Mouse (Mus musculus): ENCODE measurements around the gene Pnkp.
"Not testable (repeated sequence)": the region's sequence is repeated elsewhere in the genome, so short reads cannot be mapped to it uniquely, and the experiment has no call there.

Pnkp gene

DNA sequence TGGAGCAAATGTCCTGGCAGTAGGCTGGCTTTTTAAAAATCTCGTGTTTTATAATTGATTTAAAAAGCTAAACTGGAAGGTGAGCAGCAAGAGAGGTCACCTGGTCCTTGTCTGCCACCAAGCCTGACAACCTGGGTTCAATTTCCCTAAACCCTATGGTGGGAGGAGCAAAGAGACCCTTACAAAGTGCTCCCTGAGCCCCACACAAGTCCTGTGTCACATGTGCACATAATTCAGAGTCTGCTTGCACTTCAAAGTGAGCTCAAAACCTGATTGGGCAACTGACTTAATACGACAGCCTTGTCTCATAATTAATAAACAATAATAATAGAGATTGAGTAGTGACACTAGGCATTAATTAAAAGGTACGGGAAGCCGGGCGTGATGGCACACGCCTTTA lies 13.7 kb downstream of the Pnkp start:
- DNase-seq = no peak

DNA sequence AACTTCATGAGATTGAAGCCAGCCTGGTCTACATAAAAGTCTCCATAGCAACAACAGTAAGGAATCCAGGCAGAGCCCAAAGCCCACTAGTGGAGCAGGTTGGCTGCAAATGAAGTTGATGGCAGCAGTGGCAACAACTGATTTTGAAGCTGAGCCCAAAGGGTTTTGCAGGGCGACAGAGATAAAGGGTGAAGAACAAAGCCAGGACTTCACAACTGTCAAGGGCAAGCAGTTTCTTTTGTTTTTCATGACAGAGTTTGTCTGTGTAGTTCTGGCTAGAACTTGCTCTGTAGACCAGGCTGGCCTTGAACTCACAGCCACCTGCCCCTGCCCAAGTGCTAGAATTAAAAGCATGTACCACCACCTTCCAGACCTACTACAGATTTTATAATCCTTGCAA lies 14.2 kb downstream of the Pnkp start:
- no peak for DNase-seq

- DNase-seq = not testable (repeated sequence)
Observed at GRCm38 (mm10) chr7:44871774-44872173, 14.8 kb downstream of the Pnkp start.

DNA sequence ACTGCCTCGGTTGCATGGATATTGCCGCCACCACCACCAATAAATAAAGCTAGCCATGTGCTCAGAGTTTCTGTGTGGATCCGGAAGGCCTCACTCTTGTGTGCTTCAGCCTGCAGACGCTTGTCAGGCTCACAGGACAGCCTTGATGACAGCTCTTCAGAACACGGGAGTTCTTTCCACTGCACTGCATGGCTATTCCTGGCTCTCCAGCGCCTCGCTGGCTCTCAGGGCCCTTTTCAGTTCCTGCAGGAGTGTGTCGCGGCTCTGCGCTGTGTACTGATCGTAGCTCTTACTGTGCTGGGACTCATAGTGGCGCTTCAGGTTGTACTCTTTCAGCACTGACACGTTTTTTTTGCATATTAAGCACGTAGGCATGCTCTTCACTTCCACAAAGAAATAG lies 20.9 kb downstream of the Pnkp start:
- no peak for DNase-seq

DNA sequence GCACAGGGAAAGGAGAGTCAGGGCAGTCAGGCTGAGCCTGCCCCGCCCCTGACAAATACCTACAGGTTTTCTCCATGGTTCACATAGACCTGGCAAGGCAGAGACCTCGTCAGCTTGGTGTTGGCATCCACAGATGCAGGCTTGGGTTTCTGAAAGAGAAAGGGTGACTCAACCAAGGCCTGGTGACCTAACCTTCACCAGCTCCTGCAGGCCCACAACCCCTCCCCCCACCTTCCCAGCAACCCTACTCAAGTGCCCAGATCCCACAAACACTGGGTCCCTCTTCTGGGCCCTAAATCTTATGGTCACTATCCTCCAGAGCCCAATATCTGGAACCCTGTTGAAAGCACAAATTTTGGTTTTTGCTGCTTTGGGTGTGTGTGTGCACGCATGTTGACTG lies 26.1 kb downstream of the Pnkp start:
- DNase-seq = no peak

- no peak for DNase-seq
Observed at GRCm38 (mm10) chr7:44884637-44885036, 27.7 kb downstream of the Pnkp start.

DNA sequence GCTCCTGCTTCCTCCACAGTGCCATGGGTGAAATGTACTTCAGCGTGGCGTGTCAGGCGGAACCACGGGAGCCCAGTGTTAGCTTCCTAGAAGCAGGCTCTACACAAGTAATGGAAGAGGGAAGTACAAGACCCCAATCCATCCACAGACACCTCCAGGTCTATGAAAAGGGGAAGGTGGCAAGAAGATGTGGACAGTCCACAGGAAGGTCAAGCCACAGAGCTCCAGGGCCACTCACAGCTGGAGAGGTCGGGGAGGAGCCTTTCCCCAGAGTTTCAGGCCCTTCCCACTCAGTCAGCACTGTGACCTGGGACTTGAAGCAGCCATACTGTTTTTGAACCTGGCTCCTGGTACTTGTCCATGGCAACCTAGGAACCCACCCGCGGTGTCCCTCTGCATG lies 30.0 kb downstream of the Pnkp start:
- no peak for DNase-seq

- DNase-seq = no peak
Observed at GRCm38 (mm10) chr7:44888256-44889105, 31.5 kb downstream of the Pnkp start.

DNA sequence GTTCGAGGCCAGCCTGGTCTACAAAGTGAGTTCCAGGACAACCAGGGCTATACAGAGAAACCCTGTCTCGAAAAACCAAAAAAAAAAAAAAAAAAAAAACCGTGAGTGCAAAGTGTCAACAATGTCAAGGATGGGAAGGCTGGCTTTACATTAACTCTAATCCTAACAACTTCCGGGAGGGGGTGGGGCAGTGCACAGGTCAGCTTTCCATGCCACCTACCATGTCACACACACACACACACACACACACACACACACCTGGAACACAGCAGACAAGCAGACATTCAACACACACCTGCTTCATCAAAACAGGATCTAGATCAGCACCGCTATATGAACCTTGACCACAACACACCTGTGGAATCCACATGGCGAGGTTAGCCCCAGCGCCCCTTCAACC lies 33.2 kb downstream of the Pnkp start:
- DNase-seq = no peak

DNA sequence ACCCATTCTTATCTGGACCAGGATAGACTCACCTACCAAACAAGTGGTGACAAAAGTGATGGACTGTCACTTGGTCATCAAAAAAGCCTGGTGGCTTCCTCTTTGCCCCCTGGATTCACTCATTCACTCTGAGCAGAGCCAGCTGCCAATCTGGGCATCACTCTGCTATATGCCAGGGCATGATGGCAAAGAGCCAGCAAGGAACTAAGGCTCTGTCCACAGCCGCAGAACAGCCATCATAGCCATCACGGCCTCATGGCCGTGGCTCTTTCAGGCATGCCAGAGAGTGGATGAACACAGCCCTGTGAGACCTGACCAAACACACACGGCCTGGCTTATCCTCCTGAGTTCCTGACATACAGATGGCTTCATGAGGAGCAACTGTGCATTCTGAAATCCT lies 33.8 kb downstream of the Pnkp start:
- DNase-seq = no peak

DNA sequence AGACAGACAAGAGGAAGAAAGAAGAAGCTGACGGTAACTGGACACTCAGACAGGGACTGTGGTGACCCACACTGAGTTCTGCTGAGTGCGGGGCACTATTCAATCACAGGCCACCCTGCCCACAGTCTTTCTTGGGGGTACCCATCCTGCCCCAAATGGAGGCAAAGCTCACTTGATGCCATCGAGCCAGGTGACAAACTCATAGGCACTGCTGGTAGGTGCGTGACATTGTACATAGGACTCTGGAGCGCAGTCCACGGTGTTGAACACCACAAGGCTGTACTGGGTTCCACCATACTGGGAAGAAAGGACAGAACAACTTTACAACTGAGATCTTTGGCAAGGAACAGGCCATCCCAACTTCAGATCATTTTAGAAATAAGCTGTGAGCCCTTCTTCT lies 34.7 kb downstream of the Pnkp start:
- no peak for DNase-seq

DNA sequence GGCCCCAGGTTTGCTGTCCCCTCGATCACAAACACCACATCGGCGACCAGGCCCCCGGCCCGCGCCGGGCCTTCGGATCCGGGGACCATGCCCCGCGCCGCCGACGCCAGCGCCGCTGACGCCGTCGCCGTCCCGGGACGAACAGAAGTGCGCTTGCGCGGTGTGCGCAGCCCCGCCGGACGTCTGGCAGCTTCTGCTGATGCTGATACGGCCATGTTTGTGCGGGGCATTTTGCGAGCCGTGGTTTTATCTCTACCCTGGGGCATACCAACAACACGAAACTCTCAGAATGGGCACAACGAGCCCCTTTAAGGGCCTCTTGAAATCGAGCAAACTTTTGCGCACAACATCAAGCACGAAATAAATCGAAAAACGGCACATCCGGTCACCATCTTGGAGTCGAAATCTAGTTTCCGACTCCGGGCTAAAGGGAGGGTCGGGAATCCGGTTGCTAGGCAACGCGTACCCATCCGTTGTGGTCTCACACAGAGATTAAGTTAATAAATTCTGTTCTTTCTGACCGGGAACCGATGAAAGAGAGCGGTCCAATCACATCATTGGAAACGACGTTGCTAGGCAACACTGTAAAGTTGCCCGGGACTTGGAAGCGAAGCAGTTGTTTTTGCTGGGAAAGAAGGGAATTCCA lies 35.5 kb downstream of the Pnkp start, which contains the start of gene Med25:
Gene Med25, minus strand, starts transcription at position 437 of the 646 bp plus-strand sequence.
- peak; percentile 91 for DNase-seq

- no peak for DNase-seq
Observed at GRCm38 (mm10) chr7:44893197-44893596, 36.3 kb downstream of the Pnkp start.

DNA sequence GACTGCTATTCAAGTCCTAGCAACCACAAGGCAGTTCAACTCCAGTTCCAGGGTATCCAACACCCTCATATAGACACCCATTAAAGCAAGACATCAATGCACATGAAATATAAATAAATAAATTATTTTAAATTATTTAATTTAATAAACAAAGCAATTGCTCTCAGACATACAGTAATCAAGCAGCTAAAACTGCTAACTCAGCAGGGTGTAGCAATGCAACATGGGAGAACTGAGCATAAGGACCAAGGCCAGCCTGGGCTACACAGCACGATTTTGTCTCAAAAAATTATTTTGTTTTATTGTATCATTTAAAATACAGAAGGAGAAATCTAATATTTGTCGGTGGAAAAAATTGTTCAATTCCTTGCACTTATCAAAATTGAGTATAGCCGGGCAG lies 37.2 kb downstream of the Pnkp start:
- DNase-seq = no peak

GRCm38 (mm10) chr7:44895206-44895592 lies 38.3 kb downstream of the Pnkp start:
- no peak for DNase-seq

- DNase-seq = peak; percentile 89
Observed at GRCm38 (mm10) chr7:44895593-44896434, 38.9 kb downstream of the Pnkp start, which contains the start of gene Fuz. Fuz (plus strand) TSS chr7:44896079.

DNA sequence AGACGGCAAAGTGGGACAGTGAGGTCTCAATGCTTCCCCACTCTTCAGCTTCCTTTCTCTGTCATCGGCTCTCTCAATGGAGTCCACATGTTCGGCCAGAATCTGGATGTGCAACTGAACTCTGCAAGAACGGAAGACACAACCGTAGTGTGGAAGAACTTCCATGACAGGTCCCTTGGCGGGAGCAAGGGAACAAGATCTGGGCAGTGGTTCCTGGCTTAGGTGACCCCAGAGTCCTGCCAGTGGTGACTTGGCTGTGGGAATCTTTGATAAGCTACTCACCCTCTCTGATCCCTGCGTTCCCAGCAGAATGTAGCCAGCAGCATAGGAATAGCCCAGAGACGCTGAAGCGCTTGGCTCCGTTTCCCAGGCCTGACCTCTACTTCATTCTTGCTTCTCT lies 39.6 kb downstream of the Pnkp start:
- no peak for DNase-seq

GRCm38 (mm10) chr7:44898607-44899006 lies 41.7 kb downstream of the Pnkp start:
- DNase-seq = no peak

GRCm38 (mm10) chr7:44900632-44901031 lies 43.7 kb downstream of the Pnkp start:
- DNase-seq = no peak

- no peak for DNase-seq
Observed at GRCm38 (mm10) chr7:44901230-44901722, 44.3 kb downstream of the Pnkp start.

DNA sequence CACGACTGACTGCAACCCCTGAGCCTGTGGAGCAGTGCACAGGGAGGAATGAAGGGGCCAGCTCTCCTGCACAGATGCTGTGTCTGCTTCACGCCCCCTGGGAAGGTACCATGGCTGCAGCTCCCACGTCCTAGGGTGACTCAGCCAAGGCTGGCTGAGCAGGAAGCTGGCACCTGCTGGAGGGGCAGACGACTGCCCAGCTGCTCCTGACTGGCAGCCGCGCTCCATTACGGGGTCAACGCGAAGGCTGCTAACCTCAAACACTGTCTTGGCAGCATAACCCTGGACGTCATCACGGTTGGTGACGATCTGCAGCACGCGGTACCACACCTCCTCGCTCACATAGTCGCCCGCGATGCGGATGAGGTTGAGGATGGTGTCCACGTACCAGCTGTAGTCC lies 48.5 kb downstream of the Pnkp start:
- no peak for DNase-seq

DNA sequence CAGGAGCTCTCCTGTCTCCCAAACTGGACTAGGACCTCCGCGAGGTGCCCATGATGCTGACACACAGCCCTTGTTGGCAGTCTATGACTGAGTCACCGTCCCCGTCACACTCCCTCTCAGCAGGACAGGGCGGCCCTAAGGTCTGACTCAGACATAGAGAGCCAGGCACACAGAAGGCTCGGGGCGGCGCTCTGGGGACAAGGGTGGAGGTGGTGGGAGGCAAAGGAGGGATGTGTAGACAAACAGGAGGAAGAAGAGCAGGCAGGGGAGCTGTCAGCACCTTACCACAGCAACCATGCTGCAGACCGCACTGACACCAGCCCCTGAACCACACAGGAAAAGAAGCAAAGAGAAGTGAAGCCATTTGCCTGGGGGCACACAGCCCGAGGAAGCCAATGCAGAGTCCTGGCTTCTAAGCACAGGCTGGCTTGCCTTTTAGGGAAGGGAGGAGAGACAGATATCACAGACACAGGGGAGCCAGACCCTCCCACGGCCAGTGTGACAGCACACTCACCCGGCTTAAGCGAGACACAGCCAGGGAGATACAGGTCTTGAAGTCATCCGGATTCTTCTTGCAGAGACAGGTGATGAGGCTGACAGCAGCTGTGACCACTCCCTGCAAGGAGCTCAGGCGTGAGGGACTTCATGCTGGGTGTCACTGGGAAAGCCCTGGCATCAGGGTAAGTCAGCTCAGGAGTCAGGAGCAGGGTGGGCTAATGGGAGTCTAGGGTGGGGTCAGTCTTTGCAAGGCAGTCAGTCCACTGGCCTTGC lies 52.0 kb downstream of the Pnkp start:
- DNase-seq = no peak

All from cerebellum, adult 8-10 months (tissue).